Mouse (Mus musculus) adrenal gland, postnatal 10 days (tissue): ENCODE measurements at regions not wholly inside any gene's neighbourhood (a gene's known extent, or its start where the extent isn't known, plus 50 kb on each side); places are given as distances from the start of the nearest gene placed in this dataset.

Experiments
- DNase-seq: peaks from one replicate; pipeline ENCODE4 v3.0.0; 2021; ENCODE audit warnings: mixed read lengths

DNA sequence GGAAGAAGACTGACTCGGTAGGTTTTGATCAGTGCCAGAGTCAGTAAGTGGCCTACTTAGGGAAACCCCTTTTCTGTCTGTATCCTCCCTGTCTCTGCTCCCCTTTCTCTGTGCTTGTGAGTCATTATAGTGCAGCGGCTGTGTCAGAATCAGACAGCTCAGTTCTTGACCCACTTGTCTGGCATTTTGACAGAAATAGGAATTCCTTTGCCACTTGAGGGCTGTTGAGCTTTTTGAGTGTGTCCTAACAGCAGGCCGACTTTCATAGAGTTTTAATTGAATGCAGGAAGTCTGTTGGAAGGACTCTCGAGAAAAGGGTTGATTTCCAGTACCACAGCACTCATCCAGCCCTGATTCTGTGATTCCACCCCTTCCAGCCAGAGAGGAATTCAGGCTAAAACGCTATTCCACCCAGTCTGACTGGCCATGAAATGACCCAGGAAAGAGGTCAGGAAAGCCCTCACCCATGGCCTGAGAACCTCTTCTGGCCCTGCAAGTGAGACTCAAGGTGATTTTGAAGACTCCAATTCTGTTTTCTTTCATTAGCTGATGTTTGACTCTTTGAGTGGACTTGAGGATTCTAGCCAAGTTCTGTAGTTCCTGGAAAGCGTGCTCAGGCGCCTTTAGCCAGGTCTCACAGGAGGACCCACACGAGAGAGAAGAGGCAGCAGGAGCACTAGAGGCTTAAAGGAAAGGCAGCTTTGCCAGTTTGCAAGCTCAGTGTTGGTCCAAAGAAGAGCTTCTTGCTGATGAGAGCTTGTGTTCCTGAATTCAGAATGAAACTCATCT, 95.6 kb upstream of the Opcml start:
- DNase-seq, result no peak

DNA sequence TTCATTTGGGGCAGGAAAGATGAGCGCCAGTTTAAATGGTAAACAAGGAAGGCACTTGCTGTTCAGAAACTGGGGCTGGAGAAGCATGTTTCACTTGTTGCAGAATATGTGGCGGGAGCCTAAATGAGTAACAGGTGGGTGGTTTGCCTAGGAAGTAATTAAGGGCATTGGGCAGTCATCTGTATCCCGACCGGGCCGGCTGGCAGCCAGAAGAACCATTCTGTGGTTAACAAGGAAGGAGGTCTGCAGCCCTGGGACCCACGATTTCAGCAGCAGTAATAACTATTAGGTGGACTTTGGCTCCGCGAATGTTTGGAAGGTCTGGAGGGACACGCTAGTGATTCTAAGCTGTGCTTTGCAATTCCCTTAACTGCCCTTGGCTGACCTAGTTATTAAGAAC, 89.0 kb upstream of the Opcml start:
- DNase-seq, result no peak

DNA sequence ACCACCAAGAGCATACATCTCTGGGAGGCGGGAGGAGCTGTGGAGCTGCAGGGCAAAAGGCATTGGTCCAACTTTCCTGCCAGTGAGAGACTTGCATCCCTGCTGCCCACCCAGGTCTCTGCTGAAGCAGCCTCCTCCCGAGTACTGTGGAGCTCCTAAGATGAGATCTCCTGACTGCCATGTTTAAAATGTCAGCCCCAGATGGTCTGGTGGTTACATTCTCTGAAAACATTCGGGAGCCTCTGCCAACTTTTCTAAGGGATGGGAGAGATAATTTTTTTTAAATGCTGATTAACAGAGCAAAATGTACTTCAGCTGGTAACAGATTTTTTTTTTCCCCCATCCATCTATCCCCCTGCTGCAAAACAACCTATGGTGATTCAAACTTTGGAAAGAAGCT, 88.4 kb upstream of the Opcml start:
- DNase-seq, result no peak

DNA sequence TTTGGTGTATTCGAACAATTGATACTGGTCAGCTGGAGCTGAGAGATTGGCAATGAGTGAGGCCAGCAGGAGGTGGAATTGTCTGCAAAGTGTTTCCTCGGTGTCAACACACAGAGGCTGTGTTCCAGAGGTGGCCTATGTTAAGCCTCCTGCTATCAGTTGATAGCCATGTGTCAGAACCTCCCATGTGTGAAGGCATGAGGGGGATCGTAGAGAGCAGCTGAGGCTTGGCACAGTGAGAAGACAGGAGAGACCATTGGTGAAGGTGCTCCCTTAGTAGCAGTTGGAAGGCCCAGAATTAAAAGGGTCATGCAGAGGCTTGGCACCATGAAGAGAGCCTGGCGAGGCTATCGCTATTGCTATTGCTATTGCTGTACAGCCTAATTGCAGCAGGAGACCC, 86.6 kb upstream of the Opcml start:
- DNase-seq, result no peak

DNA sequence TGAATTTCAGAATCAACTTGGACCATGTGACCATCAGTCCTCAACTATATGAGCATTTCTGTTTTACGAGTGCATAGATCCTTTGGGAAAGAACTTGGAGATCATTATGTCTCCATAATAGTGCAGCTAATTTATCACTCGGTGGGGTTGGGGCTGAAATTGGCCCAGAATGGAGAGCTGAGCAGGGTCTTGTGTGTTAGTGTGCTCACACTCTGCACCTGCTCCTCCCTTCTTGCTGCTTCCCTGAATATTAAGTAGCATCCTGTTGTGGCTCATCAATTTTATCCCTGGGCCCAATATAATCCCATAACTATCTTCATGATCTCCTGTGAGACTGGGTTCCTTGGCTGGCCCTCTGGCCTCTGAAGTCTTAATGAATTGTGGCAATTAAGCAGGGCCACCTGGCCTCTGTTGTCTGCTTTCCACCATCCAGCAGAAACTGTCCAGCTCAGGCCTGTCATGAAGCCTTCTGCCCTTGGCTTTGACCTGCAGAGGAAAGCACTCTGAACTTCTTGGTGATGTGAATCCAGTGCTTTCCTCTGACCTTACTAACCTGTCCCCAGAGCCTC, 66.7 kb upstream of the Opcml start:
- DNase-seq, result no peak

DNA sequence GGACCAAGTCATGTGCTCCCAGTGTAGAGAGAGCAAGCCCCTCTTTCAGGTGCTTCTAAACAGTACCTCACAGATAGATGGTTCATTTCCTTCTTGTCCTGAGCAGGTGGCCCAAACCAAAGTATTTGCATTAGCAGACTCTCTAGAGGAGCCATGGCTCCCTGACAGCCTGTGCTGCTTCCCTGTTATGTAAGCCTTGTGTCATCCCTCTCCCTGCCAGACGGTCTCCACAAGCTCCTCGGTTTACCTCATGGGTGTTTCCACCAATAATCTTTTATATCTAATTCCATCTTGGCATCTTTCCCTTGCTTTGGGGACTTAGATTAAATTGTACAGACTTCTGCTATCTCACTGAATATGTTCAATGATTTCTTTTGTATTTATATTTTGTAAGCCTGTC, 66.0 kb upstream of the Opcml start:
- no peak for DNase-seq

DNA sequence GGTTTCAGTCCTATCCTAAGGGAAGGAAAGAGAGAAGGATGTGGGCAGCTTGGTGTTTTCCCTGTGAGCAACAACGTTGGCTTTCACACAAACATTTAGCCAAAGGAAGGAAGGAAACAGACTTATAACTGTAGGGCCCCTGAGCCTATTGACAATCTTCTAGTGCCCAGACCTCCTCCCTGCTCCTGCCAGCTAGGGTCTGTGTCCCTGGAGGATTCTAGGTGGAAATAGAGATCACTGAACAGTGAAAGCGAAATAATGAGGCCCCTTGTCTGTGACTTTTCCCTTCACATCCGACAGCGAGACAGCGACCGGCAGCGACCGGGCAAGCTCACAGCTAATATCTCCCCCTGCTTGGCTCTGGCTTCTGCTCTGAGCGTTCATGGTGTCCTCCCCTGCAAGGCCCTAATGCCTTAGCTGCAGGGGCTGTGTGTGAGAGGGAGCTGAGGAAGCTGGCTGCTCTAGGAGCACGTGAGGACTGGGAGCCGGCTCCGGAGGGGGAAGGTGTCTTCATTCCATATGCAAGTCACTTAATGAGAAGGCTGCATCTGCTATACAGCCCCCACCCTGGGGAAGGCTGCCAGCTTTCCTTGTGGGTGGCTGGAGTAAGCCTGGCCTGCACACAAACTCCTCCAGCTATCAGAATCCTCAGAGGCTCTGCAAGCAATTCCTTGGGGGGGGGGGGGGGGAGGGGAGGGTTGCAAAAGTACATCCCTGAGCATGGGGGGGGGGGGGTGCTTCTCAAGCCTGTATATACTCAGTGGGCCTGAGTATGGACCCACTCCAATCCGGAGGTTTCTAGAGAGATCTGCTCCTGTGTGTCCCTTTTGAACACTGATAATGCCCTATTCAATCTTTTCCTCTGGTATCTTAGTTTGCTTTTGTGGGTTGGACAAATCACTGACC, 61.7 kb upstream of the Opcml start:
- DNase-seq, result peak; percentile 2

DNA sequence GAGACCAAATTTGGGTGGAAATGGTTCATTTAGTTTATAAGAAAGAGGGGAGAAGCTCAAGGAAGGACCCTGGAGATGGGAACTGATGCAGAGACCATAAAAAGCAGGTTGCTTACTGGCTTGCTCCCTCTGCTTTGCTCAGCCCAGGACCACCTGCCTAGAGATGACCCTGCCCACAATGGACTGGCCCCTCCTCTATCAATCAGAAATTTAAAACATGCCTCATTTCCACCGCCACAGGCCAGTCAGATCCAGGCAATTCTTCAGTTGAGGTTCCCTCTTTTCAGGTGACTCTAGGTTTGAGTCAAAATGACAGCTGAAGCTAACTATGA, 61.1 kb upstream of the Opcml start:
- DNase-seq, result no peak

DNA sequence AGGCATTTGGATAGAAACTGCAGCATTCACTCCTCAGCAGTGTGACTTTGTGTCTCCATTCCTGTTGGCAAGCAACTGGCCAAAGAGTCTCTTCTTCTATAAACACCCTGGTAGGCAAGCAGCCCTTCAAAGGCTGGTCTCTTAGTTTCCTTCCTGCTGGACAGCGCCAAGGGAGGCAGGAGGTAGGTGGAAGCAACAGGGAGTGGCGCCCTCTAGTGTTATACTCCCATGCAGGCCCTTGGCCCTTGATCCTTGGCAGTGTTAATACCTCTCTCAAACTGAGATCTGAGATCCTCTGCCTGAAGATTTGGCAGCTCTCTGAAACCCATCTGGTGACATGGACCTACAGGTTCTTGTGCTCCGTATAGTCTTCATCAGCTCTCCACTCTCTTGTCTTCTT, 51.3 kb upstream of the Opcml start:
- peak; percentile 59 for DNase-seq
